Mouse (Mus musculus): Measurements from ENCODE around the gene Tmem106a.

Tmem106a gene

DNA sequence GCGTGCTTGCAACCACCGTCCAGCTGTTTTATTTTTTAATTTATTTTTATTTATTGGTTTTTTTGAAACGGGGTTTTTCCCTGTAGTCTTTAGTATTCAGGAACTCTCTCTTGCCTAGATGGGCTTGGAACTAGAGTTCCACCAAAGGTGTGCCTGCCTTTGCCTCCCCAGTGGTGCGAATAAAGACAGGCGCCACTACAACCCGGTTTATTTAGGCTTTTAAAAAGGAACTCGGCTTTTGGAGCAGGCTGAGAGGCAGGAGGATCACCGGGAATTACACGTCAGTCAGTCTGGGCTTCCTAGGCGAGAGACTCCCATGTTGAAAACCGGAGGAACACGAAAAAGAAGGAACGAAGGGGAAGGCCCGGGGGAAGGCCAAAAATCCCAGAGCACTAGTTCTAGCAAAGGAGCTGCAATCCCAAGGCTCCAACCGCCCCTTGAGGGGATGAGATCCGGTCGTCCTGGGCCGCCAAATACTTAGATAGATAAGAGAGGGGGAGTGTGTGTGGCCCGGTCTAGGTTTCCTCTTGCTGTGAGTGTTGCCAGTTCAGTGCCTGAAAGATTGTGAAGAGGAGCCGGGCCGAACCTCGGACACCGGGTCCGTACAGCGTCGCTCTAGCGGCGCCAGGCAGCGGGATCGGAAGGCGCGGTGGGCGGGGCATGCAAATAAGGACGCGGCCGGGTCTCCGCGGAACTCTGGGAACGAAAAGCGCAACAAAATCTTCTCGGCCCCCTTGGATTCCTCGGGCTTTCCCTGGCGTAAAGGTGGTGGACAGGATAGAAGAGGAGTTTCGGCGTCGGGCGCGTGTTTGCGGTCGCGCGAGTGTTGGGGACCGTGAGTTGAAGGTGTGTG is 59.0 kb downstream of the Tmem106a start:
- peak; percentile 85 for DNase-seq (ENCODE audit: low read depth, low spot score)

Measured in forelimb bud, embryonic 11.5 days (tissue).